Mouse (Mus musculus): Measurements from ENCODE around the gene Usp49. TPM values are rescaled to one million over a fixed set of nuclear protein-coding genes. Genes with fewer than 3 reads are reported as not detected.
A peak's percentile ranks its signal among the peaks of the same experiment; 100 is the strongest.

Gene Usp49
- total RNA-seq, 2 experiments from 2014 or later, result 4.6 to 4.9 TPM

DNA sequence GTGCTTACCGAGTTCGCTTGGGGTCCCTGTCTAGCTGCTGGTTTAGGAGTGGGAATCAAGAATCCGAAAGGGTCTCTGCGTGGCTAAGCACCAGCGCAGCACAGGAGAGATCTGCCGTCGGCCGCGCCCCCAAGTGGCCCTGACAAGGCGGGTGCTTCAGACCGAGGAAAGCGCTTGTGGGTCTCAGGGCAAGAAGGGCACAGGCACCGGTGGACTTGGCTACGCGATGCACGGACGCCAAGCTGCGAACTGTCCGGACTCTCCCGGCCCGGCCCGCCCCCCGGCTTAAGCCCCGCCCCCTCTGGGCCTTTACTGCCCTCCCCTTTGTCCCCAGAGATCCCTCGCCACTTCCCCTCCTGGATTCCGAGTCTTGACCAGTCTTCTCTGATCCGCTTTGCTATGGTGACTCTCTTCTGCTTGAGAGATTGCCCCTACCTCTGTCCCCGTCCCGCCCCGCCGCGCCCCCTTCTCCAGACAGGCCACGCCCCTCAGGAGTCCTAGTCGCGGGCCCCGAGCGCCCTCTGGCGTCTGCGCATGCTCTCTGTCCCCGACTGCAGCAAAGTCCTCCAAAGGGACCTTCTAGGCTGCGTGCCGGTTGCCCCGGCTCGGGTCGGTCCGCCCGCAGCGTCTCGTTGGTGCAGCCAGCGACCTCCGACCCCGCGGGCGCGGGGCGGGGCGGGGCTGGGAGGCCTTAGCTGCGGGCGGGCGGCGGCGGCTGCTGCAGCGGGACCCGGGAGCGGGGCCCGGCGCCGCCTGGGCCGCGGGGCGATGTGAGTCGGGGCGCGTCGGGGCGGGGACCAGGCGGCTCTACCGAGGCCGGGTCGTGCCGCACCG is 64.2 kb downstream of the Usp49 start, which contains the start of gene Prickle4:
TSS of gene Prickle4 (minus strand) at position 234 of the 834 bp plus-strand sequence.
- DNase-seq, result peak; percentile 99

DNA sequence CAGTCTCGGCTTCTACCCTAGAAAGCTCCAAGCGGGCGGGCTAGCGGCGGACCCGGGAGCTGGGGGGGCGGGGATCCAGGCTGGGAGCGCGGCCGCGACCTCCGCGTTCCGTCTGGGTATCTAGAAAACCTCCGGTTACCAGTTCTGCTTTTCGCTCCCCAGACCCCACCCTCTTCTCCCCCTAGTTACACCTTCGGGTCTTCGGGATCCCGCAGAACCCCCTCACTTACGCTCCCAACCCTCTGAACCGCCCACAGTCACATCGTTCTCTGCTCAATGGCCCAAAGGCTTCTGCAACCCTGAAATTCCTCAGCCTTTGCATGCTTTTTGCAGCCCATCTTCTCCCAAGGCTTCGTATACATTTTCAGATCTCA is 64.8 kb downstream of the Usp49 start:
- DNase-seq, result no peak

DNA sequence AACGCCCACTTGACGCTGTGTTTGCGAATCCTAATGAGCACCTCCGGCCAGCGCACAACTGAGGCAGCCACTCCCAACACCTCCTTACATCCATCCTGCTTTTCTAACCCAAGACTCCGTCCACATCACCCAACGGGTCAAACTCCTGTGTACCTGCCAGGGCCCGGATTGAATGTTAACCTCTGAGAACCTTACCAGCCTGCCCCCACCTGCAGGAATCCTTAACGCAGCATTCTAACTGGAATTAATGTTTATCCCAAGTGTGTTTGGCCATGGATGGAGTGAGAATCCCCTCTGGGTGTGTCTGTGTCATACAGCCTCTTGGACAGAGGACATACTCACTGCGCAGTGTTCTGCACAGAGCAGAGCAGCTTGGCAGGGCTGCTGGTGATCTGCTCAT is 67.7 kb downstream of the Usp49 start:
- DNase-seq, result no peak

DNA sequence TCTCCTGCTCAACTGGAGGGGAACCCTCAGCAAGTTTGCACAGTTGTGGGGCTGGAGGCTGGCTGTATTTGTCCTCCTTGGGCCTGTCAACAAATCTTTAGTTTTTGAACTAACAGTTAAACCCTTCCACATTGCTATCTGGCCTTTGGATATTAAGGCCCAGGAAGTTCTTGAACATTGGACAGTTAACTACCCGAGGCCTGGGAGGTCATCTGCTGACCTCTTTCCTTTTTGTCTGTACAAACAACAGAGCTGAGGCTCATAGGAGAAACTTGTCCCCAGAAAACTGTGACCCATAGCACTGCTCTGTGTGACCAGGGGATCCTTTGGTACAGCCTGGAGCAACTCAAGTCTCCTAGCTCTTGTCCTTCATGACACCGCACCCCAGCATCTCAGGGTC is 68.6 kb downstream of the Usp49 start:
- no peak for DNase-seq

DNA sequence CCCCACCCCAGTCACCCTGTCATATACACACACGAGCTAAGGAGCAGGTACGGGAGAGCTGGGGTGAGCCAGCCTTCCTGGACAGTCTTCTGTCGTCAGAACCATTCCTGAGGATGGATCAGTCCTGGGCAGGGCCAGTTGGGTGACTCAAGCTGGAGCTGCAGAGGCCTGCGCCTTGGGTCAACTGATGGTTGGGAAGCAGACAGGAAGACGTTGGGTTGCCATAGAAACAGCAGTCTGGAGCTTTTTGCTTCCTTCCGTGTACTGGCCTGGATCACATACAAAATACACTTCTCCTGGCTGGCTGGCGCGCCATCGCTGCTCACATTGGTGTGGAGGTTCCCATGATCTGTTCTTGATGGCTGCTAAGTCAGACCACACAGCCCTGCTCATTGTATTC is 71.3 kb downstream of the Usp49 start:
- DNase-seq, result no peak

DNA sequence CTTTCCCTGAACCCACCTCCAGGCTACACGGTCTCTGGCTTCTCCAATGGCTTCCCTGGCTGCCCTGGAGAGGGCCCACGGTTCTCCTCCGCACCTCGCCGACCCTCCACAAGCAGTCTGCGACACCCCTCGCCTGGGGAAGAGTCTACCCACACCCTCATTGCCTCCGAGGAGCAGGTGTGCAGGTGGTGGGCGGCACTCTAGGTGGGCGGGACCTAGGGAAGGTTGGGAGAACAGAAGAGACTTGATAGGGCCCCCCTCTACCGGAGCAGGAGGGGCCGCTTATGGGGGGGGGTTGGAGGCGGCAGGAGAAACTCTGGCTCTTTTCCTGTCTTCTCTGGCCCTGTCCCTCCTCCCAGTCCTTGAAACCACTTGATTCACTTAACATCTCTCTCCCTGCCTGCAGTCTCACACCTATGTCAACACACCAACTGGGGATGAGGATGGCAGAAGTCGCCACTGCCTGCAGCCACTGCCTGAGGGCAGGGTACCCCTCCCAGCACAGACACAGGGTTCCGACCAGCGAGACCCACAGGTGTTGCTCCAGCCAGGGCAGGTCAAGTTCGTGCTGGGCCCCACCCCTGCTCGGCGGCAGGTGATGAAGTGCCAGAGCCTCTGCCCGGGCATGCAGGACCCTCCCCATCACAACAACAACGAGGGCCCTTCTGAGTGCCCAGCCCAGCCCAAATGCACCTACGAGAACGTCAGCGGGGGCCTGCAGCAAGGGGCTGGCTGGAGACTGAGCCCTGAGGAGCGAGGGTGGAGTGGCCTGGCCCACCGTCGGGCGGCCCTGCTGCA is 72.3 kb downstream of the Usp49 start:
- DNase-seq, result no peak

DNA sequence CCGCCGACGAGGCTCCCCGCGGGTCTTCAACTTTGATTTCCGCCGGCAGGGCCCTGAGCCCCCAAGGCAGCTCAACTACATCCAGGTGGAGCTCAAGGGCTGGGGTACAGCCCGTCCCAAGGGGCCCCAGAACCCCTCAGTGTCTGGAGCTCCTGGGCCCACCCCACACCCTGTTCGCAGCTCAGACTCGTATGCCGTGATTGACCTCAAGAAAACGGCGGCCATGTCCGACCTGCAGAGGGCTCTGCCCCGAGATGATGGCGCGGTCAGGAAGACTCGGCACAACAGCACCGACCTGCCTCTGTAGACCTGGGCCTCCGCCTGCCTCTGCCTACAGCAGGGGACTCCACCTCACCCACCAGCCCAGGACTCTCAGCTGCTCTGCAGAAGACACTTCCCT is 73.1 kb downstream of the Usp49 start:
- DNase-seq, result no peak

DNA sequence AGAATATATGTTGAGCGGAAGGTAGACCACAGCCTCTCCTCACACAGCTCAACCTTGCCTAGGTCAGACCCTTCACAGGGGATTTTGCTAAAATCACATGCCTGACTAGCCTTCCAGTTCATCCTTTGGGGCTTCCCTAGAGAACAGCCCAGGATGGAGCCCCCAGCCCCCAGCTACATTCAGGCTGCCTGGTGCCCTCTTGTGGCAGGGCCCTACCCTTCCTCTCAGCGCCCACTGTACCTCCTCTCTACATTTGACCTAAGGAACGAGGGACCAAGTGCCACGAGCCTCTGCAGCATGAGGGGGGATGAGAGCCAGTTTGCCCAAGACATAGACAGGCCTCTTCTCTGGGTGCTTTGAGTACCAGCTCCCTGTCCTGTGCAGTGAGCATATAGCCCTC is 74.2 kb downstream of the Usp49 start:
- no peak for DNase-seq

DNA sequence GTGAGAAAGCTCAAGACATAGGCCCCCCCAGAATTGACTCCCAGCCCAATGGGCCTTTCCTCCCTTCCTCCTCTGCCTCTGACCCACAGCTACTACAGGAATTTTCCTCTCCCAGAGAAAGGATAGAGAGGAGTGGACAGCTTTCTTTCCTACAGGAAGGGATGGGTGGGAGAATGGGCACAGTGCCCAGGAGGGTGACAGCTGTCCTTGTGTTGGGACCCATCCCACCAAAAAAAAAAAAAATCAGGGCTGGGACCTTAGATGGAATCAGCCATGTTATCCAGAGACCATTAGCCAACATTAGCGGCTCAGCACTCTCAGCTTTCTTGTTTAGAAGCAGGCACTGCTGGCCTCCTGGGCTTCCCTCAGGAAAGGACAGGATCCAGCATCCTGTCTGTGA is 75.7 kb downstream of the Usp49 start:
- no peak for DNase-seq

DNA sequence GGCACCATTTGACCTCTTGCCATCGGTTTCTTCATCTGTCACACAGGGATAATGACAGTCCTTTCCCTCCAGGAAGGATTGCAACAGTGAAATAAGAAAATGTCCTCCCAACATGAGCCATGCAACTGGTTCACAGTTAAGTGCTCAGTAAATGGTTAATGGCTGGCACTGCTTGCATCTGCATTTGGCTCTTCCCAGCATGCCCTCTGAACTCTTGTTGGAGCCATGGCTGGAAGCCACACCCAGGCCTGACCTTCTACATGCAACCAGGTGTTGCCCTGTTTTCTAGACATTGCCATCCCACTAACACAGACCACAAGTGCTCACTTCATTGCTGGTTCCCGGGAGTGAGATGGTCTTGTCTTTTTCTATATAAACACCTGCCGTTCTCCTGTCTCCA is 77.5 kb downstream of the Usp49 start:
- DNase-seq, result no peak

DNA sequence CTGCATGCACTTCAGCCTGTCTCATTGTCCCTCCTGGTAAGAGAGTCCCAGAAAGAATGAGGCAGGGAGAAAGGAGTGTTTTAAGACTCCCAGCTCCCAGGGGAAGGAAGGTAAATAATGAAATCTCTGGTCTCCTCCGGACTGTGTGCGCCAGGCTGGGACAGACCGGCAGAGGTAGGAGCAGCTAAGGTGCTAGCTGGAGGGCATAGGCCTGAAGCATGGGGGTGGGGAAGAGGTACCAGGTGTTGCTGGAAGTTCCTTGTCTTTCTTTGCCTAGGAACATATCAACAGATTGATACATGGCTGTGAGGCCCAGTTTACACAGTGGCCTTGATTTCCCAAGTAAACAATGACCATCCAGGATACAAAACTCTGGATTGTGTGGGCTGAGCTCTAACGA is 78.5 kb downstream of the Usp49 start:
- no peak for DNase-seq

DNA sequence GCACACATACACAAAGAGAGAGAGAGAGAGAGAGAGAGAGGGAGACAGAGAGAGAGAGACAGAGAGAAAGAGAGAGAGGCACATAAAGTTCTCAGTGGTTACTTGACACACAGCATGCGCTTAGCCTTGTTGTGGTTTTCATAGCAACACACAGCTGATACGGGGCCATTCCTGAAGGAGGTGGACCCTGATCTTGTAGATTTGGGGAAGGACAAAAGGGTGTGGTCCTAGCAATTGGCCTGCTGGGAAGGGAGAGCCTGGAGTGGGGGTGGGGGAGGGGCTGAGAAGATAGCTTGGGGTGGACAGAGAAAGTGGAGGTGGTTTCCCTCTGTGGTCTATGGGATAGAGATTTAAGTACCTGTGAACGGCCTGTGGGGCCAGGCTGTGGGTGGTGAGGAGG is 79.5 kb downstream of the Usp49 start:
- no peak for DNase-seq

DNA sequence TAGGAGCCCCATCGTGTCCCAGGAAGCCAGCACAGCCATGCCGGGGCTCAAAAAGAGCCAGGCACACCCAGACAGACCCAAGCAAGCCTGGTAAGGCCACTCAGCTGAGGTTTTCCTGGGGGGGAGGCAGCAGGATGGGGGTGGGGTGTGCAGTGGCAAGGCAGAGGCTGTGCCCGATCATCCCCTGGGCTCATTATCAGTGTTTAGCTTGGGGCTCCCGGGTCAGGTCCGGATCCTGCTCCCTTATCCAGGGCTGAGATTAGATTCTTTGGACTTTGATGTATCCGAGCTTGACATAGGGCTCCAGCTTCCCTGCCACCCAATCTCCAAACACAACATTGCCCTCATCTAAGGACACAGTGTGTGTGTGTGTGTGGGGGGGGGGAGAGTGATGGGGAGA is 81.4 kb downstream of the Usp49 start:
- DNase-seq, result no peak

DNA sequence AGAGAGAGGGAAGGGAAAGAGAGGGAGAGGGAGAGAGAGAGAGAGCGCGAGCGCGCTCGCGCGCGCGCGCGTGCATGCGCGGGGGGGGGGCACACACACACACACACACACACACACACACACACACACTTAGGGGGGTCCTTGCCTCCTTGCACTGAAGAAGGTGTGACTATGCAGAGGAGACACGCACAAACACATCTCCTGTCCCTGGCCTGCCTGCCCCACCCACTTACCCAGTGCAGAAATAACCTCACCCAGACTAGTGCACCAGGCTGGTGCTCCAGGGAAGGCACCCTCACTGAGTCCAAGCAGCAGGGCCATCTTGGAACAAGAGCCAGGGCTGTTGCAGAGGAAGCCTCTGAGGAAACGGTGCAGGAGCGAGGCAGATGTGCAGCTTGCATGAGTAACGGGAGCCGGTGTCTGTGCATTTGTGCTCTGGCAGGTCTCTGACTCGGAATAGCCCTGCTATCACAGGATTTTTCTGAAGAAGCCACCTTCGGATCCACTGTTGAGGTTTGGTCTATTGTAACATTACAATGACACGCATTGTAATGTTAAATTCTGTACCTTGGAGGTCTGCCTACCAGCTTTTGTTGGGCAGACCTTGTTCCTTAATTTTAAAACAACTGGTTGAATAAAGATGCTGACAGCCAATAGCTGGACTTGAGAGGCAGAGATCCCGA is 82.5 kb downstream of the Usp49 start:
- DNase-seq, result no peak

DNA sequence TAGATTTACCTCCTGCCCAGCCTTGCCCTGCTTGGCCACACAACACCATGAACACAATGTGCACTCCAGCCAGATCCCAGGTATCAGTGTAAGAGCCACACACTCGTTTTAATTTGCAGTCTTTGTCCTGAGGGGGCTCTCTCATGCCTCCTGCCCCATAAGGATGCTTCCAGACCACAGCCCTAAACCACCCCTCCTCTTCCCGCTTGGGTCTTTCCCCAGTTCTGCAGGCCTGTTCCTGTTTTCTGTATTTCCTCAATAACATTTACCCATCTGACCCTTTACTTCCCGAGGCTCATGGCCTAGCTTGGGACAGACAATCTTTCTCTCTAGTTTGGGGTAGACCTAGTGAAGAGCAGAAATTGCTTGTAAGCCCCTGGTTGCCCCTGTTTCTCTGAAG is 84.5 kb downstream of the Usp49 start:
- DNase-seq, result no peak

DNA sequence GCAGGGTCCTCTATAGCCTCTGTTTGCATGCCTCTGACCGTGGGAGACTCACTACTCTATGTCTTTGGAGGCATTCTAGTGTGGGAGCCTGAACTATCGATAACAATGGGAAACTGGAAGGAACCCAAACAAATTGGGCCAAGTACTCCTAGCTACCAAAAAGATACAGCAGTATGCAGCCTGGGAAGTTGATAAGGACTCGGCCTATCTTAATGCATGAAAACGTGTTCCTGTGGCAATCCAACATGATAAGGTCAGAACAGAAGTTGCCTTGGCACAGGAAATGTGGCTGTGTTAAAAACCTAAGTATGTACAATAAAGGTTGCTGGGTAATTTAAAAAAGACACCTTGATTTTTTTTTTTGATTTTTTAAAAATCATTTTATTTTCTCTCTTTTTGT is 90.7 kb downstream of the Usp49 start:
- no peak for DNase-seq

DNA sequence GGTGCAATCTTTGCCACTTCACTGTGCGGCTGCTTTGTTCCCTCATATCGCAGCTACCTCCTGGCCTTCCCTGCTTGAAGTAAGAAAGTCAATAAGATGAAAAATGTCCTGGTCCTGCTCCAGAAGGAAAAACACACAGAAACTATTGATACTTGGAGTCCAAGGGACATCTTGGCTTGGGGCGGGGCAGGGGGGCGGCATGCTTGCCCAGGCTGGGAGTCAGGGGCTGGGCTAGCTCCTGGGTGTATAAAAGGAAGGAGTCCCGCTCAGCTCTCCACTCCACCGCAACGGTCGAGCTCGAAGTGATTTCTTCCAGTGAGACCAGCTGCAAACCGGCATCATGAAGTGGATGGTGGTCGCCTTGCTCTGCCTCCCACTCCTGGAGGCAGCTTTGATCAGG is 96.1 kb downstream of the Usp49 start, which contains the start of gene Pgc:
TSS of gene Pgc (plus strand) at position 277 of the 400 bp plus-strand sequence.
- DNase-seq, result no peak

DNA sequence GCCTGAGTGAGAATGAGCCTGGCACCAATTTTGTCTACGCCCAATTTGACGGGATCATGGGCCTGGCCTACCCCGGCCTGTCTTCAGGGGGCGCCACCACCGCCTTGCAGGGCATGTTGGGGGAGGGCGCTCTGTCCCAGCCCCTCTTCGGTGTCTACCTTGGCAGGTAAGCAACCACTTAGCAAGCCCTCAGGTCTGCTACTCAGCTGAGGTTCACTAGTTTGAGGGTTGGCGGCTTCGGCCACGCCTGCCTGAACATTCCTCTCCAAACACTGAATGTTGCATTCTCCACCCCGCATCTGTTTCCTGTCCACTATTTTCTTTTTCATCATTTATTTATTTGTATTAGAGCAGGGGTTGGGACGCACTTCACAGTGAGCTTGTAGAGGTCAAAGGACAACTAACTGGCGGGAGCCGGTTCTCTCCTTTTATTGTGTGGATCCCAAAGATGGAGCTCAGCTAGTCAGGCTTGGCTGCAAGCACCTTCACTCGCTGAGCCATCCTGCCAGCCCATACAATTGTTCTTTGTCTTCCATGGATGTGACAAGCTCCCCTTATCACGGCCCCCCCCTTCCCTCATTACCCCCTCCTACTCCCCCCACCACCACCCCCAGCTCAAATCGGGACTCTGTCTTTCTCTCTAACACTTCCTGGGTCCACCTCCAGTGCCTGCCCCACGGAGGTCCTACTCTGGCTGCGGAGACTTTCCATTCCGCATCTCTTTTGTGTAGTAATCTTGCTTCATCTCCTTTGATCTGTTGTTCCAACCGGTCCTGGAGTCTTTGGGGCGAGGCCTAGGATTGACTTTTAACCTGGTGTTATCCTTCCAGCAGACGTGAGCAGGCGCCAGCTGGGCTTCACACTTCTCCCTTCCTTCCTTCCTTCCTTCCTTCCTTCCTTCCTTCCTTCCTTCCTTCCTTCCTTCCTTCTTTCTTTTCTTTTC is 100.4 kb downstream of the Usp49 start:
- no peak for DNase-seq

DNA sequence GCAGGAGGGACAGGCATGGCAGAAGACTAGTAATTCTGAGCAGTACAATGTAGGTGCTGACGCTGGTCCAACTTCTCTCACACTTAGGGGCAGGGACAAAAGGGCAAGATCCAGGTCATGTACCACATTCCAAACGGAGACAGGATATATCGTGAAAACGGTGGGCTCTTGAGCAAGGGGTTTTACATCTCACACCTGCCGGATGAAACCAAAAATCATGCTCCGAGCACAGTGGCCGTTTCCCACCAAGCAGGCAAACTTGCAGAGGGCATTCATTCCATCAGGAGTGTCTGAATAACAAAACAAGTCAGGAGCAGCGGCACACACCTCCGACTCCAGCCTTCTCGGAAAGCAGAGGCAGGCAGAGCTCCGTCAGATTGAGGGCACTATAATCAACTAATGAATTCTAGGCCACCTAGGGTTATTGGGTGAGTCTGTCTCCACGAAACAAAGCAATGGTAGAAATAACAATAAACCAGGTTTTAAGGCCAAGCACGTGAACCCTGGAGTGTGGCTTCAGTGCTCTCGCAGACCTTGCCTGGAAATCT is 105.1 kb downstream of the Usp49 start:
- no peak for DNase-seq

All from gastrocnemius, postnatal 10 days (tissue).